Mouse (Mus musculus): ENCODE data around the gene Acer3.
A peak's percentile ranks its signal among the peaks of the same experiment; 100 is the strongest.

Gene Acer3

DNA sequence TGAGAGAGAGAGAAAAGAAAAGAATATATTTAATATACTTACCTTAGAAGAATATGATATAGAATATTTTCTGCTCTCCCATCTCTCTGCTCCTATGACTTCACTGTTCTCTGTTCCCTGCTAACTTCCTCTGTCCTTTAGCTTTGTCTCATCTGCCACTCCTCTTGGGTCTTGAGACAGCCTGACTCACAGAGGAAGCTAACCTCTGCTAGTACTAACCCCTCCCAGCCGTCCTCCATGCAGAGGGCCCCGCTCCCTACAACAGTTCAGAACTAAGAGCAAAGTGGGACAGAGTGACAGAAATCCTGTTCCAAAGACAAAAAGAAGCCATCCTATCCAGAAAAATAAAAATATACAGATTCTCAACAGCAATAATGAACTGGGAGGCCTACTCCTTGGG is at the start of gene Acer3:
Acer3 (minus strand) TSS at position 126 of the 400 bp plus-strand sequence.
- no peak for DNase-seq (ENCODE audit: low read depth, low spot score)

DNA sequence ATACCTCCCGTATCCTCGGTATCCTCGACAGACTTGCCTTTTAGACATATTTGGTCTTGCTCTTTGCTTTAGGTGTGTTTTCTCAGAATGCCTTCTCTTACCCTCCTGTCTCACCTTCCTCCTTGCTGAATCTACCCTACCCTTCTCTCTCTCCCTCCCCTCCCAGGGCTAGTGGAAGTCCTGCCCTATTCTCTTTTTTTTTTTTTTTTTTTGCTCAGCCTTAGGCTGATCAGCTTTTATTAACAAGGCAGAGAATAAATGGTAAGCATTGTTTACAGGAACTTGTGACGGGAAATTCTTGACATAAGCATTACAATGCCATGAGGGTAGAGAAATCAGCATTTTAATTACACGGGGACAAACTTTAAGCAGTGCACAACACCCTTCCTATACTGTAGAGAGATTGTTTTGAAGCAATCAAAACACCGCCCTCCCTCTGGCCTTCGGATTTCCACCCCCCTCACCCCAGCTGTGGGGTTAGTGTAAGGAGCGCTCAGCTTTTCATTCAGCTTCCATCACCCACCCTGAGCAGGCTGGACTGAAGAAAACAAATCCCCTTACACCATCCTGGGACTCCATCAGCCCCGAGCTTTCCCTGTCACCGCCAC is 48.9 kb upstream of the Acer3 start:
- DNase-seq (ENCODE audit: low read depth, low spot score), result no peak

DNA sequence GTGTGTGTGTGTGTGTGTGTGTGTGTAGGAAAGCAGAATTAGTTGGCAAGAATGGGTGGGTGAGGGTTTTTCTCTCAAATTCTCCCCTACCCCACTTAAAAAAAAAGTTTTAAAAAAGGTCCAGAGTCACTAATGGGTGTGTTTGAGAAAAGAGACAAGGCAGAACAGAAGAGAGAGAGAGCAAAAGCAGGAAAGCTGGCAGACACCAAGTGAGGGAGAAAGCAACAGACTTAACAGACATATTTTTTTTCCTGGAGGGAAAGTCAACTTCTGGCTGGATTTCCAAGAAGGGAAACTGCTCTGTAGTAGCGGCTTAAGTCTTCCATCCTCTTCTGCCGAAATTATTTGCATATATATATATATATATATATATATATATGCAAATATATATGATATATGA is 40.7 kb upstream of the Acer3 start:
- no peak for DNase-seq (ENCODE audit: low read depth, low spot score)

DNA sequence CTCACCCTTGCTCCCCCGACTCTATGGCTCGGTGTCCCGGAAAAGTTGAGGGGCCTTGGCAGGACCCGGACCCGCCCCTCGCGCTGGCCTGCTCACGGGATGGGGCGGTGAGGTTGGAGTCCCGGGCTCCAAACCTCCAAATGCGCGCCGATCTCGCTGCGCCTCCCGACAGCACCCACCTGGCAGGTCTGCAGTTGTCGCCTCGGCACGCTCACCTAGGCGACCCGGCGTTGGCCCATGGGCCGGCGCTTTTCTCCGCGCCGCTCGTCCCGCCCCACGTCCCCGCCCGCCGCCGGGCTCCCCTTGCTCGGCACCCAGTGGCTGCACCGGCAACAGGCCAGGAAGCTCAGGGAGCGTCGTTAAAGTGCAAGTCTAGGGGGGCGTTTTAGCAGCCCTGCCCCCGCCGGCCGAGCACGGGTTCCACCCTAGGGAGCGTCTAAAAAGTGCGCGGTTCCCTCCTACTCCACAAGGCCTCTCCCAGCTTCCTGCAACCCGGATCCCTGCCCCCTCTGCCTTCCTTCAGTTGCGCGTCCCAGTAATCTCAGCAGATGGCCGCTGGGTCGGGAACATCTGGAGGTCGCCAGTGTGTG is 40.1 kb upstream of the Acer3 start, which contains the start of gene Tsku:
Tsku (minus strand) TSS at position 266 of the 590 bp plus-strand sequence.
- peak; percentile 88 for DNase-seq (ENCODE audit: low read depth, low spot score)

DNA sequence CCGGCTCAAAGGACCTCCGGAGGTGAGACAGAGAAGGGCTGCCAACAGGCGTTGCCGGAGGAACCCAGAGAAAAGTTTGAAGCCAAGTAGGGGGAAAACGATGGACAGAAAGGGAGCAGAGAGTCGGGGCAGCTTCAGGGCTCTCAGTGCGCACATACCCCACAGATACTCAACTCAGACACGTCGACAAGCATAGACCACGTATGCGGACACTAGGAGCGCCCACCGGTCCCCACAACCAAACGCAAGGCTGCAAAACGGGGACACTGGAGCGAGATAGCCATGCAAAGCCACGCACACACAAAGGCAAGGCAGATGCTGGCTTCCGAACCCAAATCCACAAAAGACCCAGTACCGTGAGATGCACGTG is 39.6 kb upstream of the Acer3 start:
- DNase-seq (ENCODE audit: low read depth, low spot score), result no peak

DNA sequence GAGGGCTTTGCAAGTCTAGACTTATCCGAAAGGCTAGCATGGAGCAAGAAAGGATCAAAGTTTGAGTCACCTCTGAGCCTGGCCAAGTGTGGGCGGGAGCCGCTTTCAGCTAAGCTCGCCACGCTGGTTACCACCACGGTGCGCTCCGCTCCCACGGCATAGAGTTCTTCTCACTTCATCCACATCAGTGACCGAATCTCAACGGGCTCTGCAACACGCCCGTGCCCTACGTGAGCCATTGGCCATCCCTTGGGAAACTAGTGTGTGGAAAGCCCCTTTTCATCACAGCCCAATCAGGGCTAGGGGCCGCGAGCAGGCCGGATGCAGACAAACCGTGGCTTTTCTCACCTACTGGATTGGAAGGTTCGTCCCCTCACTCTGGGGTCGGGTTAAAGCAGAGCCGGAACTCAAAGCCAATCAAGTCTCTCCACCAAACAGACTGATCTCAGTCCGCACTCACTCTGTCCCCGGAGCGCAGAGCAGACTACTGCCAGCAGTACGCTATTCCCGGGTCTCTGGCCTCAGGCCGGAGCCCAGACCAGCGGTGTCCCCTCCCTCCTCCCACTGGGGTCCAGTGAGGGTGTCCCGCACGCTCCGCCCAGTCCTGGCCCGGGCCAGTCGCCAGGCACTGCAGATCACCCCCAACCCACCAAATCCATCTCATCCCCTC is 39.1 kb upstream of the Acer3 start:
- DNase-seq (ENCODE audit: low read depth, low spot score), result peak; percentile 30

DNA sequence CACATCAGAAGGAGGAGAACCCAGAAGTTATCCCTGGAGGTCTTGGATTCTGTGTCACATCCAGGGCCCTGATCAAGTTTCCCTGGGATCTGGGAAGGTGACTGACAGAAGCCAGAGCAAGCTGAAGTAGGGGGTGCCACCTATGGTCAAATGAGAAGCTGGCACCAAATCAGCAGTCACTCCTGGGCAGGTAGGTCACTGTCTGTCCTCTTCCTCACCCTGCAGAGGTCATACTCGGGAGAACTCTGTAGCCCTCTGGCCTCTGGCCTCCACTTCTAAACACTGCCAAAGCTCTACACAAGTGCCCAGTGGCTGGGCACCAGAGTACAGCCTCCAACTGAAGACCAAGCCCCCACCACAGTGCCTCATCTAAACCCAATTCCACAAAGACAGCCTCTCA is 37.0 kb upstream of the Acer3 start:
- DNase-seq (ENCODE audit: low read depth, low spot score), result no peak

DNA sequence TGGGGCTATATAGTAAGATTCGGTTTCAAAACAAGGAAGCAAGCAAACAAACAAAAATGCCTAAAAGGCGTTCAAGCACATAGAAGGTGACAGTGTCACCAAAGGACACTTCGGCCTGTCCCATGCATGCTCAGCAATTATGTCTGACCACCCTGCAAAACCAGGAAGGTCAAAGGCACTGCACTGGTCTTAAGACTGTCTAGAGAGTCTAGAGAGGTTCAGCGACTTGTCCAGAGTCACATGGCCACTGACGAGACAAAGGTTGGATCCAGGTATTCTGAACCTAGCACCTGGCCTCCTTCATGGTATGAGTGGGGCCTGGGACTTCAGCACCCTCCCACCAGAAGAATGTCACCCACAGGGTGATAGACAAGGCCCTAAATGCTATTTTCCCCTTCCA is 36.3 kb upstream of the Acer3 start:
- DNase-seq (ENCODE audit: low read depth, low spot score), result no peak

DNA sequence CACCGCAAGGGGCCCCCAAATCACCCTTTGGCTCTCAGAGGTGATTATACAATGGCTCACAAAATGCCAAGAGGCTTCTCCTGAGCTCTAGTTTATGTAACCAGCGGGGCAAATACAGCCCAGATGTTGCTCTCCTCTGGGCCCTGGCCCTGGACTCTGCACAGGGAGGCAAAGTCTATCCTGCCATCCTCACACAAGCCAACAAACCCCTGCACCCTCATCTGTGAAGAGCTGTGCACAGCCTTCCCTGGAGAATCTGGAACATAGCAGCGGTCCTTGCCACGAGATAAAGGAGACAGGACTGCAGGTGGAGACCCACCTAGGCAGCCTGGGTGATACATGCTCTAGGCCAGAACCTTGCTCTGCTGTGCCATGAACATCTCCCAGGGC is 33.9 kb upstream of the Acer3 start:
- DNase-seq (ENCODE audit: low read depth, low spot score), result no peak

DNA sequence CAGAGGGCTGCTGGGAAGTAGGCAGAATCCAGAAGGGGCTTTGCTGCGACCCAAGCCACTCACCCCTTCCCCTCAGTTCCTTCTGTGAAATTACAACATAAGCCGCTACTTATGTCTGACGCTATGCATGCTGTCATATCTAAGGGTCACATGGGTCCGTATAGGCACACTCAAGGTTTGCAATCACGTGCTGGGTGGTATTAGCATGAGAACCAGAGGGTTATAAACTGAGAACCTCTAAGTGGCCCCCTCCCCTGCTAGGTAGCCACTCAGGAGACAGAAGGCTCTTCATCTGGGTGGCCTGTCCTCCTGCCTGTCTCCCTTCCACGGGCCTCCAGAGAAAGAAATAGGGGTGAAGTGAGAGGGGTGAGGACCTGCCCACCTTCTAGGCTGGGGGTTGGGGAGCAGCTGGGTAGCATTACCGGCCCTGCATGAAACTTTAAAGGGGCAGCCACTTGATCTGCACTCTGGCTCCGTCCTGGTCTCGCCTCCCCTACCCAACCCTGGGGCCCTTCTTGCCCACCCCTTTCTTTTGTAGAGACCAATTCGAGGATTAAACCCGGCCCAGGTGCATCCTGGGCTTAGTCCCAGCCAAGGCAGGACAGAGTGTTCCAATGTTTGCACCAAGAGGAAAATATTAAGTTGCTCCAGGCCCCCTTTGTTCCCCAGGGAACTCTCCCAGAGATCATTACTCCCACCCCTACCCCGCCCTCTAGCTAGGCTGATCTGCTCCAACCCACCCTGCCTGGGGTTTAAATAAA is 33.3 kb upstream of the Acer3 start:
- DNase-seq (ENCODE audit: low read depth, low spot score), result peak; percentile 49

DNA sequence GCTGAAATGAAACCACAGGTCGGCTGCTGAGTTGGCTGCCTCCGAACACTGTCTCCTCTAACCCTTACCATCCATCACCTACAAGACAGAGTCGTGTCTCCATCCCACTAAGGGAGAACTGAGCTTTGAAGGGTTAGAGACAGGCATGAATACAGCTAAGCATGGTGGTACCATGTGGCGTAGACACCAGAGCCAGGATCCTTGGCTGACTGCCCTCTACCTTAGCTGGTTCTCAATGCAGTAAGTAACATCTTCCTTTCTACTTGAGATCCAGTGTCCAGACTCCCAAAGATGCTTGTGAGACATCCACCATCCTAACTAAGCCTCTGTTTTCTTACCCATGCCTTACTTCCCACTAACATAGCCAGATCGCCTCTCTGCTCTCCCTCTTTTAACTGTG is 32.6 kb upstream of the Acer3 start:
- DNase-seq (ENCODE audit: low read depth, low spot score), result no peak

DNA sequence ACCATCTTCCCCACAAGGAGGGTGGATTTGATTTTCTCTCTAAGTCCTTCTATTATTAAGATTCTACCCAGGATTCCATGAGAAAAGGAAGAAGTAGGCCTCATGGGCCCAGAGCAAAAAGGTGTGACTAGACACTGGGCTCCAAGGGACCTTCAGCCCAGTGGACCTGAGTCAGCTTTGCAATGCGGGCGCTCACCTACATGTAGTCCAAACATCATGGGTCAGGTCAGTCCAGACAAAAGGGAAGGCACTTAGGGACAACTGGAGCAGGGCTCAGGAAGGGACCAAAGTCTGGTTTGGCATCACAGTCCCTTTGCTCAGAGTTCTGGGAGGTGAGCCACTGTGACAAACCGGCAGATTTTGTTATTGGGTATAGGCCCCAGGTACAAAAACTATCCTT is 30.5 kb upstream of the Acer3 start:
- DNase-seq (ENCODE audit: low read depth, low spot score), result no peak

DNA sequence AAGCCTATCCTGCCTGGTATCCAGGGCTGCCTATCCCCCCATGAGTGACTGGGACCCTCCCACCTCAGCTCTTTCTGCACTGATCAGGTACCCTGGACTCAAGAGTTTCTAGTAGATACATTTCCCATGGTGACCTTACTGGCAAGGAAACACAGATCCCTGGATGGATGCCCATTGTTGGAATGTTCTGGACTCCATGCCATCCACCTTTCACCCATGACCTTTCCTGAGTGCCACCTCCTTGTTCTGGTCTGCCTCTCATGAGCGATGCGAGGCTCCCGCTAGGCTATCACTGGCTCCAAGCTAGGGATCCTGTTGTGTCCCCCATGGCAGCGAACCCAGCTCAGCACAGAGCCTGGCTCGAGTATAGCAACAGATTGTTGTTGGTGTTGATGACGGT is 28.8 kb upstream of the Acer3 start:
- DNase-seq (ENCODE audit: low read depth, low spot score), result no peak

DNA sequence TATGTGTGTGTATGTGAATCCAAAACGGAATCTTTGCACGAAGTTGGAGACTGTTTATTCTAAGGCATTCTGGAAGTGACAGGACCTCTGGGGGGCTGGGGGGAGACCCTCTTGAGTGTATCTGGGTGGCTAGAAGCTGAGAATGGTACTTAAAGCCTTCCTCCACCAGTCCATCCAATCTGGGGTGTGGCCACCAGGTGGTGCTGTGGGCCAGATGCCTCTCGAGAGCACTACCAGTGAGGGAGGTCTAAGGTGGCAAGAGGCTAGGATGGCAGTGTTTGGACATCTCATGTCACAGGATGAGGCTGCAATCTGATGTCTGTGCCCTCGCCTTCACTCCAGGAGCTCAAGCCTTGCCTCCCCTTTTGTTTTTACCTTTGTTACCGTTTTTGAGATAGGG is 28.1 kb upstream of the Acer3 start:
- DNase-seq (ENCODE audit: low read depth, low spot score), result peak; percentile 62

DNA sequence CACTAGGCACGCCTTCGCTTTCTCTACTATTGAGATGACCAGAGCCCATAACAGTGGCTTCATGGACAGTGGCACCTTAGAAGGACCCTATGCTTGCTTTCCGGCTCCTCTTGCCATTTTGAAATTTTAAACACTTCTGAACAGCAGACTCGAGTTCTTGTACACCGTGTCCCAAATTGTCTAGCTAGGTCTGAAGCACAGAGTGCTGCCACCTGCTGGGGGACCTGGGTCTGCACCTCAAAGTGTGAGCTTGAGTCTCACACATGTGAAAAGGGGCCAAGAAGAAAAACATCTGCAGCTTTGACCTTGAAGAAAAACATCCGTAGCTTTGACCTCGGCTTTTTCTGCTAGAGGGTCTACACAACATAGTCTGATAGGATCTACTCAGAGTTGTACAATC is 27.0 kb upstream of the Acer3 start:
- no peak for DNase-seq (ENCODE audit: low read depth, low spot score)

DNA sequence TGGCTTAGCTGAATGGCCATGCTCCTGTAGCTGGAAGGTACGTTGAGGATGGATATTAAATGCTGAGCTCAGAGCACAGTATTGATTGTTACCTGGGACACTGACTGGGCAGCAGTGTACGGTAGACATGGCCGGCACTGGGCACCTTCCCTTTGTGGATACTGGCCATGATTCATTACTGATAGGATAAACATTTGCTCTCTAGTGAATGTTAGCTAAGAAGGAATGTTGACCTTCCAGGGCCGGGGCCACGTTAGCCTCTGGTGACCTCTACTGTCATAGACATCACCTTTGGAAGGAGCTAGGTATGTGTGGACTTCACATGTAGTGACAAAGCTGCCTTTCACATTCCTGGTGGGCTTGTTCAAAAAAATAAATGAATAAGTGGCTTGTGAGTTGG is 26.5 kb upstream of the Acer3 start:
- no peak for DNase-seq (ENCODE audit: low read depth, low spot score)

DNA sequence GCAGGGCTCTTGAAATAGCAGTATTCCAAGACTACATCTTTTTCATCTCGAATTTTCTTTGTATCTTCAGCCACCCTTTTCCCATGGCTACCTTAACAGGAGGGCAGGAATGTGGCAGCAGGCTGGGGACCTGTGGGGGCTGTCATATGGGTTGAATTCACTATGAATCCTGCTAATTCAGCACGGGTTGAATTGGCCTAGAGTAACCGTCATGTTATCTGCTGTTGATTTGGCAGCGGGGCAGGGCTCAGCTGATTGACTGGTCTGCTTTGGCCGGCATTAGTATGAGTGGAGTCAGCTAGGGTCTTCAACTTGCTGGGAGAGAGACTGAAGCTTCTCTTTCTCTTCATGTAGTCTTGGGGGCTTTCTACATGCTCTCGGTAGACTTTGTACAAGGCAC is 24.0 kb upstream of the Acer3 start:
- no peak for DNase-seq (ENCODE audit: low read depth, low spot score)

DNA sequence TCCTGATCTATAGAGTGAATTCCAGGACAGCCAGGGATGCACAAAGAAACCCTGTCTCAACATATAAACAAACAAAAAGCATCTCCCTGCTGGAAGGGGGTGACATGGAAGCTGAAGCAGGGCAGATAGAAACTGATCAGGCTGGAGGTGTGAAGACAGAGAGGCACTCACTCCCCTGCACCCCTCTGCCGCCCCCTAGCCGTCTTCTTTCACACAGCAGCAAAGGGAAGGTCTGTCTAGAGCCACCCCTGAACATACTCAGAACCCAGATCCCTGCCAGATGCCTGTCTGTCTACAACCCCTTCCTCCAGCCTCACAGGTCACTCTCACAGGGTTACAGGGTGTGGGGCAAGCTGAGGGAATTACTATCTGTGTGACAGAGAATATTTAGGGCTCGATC is 23.4 kb upstream of the Acer3 start:
- DNase-seq (ENCODE audit: low read depth, low spot score), result no peak

DNA sequence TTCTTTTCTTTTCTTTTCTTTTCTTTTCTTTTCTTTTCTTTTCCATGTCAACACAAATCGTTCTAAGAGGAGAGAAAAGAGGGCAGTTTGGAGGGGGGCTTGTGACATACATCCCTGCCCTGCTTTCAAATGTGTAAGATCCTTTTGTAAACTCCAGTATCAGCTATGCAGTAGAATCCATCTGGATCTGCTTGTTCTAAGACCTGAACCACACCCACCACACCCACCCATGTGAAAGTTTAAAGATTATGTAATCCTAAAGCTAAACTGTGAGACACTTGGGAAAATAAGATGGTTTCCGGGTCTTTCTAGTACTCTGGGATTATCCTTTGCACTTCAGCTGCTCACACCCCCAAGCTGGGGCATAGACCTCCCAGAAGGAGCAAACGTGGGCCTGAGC is 21.2 kb upstream of the Acer3 start:
- DNase-seq (ENCODE audit: low read depth, low spot score), result no peak

DNA sequence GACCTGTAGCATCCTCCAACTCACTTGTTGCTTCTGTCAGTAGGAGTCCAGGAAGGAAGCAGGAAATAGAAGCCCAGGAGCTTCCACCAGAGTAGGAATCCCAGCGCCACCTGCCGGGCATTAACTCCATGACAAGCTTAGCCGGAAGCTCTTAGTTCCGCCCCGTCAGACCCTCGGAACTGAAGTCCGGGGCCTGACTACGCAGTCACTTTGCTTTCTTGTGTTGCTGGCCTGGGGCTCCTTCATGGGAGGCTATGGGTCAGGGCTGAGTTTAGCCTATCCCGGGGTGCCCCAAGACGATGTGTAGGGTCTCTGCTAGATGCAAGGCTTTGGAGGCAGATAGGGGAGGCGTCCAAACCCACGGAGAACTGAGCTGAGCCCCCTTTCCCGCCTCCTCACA is 20.5 kb upstream of the Acer3 start:
- DNase-seq (ENCODE audit: low read depth, low spot score), result peak; percentile 71

DNA sequence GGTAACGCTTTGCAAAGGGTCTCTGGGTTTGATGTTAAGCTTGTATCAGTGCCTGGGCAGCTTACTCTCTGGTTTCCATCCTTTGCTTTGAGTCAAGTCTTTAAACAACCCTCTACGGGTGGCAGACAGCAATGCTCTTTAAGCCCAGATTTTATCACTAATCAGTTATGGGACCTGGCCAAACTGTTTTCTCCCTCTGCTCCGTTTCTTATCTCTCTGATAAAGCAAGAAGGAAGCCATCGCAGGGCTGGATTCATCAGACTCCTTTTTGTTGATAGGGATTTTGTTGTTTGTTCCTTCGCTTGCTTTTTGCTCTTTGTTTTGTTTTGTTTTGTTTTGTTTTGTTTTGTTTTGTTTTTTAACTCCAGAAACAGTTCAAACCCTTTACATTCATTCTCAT is 19.3 kb upstream of the Acer3 start:
- no peak for DNase-seq (ENCODE audit: low read depth, low spot score)

DNA sequence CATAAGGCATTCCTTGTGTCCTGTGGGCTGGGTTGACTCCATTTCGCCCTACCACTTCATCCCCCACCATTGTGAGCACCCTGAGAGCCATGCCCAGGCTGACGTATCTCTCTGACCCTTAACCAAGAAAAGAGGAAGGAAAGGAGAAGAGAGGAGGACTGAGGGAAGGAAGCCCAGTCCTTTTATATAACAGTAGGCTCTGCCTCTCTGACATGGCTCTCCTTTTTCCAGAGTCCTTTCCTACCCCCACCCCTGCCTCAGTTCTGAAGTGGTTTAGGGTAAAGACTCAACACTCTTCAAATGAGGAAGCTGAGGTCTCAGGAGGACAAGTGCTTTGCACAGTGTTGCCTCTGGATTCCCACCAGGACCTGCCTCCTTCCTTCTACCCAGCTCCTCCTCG is 13.0 kb upstream of the Acer3 start:
- no peak for DNase-seq (ENCODE audit: low read depth, low spot score)

DNA sequence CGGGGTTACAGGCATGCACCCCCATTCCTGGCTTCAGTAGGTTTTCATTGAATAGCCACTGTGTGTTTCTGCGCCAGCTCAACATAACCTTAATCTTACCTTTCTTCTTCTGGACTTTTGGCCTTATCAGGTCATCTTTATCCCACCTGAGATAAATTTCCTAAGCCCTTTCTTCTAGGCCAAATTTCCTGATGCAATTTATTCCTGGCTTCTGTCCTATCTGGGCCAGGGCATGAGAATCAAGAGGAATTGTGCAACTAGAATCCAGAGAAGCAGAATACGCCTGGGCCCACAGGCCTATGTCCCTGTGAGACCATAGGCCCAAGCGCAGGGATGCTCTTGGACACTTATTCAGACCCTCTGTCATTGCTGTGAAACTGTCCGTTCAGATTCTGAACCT is 12.5 kb upstream of the Acer3 start:
- DNase-seq (ENCODE audit: low read depth, low spot score), result no peak
